Mouse (Mus musculus) intestine, embryonic 15.5 days (tissue): Measurements from ENCODE around the gene Gnaq. TPM values are rescaled to one million over a fixed set of nuclear protein-coding genes. Genes with fewer than 3 reads are reported as not detected.
"Not testable (repeated sequence)": the region's sequence is repeated elsewhere in the genome, so short reads cannot be mapped to it uniquely, and the experiment has no call there.

Experiments
- ATAC-seq: fragments of 200-750 bp; cut with Nextera tagmentation; 2 replicates; pipeline ENCODE4 v1.8.0; 2017; ENCODE audit warnings: moderate TSS enrichment, moderate library complexity
- H3K27ac ChIP-seq: fragments of 300-500 bp; sonication (generic); 2 replicates; pipeline ENCODE4 v1.5.1; 2015; ENCODE audit warnings: mild to moderate bottlenecking, inconsistent platforms
- H3K27me3 ChIP-seq: fragments of 300-500 bp; sonication (generic); replicated peaks from 2 replicates; pipeline ENCODE4 v1.6.1; 2015; ENCODE audit warnings: inconsistent platforms
- H3K36me3 ChIP-seq: fragments of 300-500 bp; sonication (generic); 2 replicates; pipeline ENCODE4 v1.6.1; 2015; ENCODE audit warnings: inconsistent platforms
- H3K4me1 ChIP-seq: fragments of 300-500 bp; sonication (generic); replicated peaks from 2 replicates; pipeline ENCODE4 v1.6.1; 2015; ENCODE audit warnings: inconsistent platforms
- H3K4me2 ChIP-seq: fragments of 300-500 bp; sonication (generic); replicated peaks from 2 replicates; pipeline ENCODE4 v1.6.1; 2015; ENCODE audit warnings: mild to moderate bottlenecking, inconsistent platforms
- H3K4me3 ChIP-seq: fragments of 300-500 bp; sonication (generic); replicated peaks from 2 replicates; pipeline ENCODE4 v1.5.1; 2015; ENCODE audit warnings: inconsistent platforms
- H3K9ac ChIP-seq: fragments of 300-500 bp; sonication (generic); 2 replicates; pipeline ENCODE4 v1.6.1; 2015; ENCODE audit warnings: inconsistent platforms
- H3K9me3 ChIP-seq: fragments of 300-500 bp; sonication (generic); 2 replicates; pipeline ENCODE4 v1.6.1; 2016; ENCODE audit warnings: inconsistent platforms
- WGBS: fragments of 180-500 bp; shearing (Covaris S2); methylation state at CpG from one replicate; pipeline ENCODE4 v1.1.7; 2015; 5-methylcytosine and 5-hydroxymethylcytosine counted together
- polyA plus RNA-seq: library from polyadenylated mRNA; unstranded; fragments of >200 nt; fragmentation: Nextera tagmentation; extraction: Ambion mirVana; gene quantifications from 2 replicates; pipeline ENCODE4 v1.2.1, GENCODE M21; 2015

Gene Gnaq
- 28.1 and 28.3 TPM in 2 replicates for polyA plus RNA-seq

- no CpG with 5 or more reads among the region's 14 CpGs for WGBS
- H3K27me3 ChIP-seq = no peaks in the 10 kb centered on the region
- H3K36me3 ChIP-seq = no peaks in the 10 kb centered on the region
- H3K4me3 ChIP-seq = peak within 1 kb of the TSS; percentile 95
- H3K9ac ChIP-seq = peak within 1 kb of the TSS; percentile 92
- no peak for ATAC-seq
- no peaks in the 10 kb centered on the region for H3K9me3 ChIP-seq
- H3K4me1 ChIP-seq = peaks cover 9% of the 10 kb centered on the region
- H3K4me2 ChIP-seq = peak within 1 kb of the TSS; percentile 74
- peak within 1 kb of the TSS; percentile 98 for H3K27ac ChIP-seq
Observed at GRCm38 (mm10) chr19:16132791-16132864, at the start of gene Gnaq. Gene Gnaq (plus strand): TSS chr19:16132831.

- H3K4me2 ChIP-seq, H3K4me3 ChIP-seq, H3K4me1 ChIP-seq, H3K9me3 ChIP-seq, ATAC-seq, H3K27ac ChIP-seq, H3K36me3 ChIP-seq, H3K27me3 ChIP-seq, H3K9ac ChIP-seq: not testable (repeated sequence)
- 95% methylated on average over 21 of the region's 21 CpGs for WGBS
Observed at GRCm38 (mm10) chr19:16083981-16084630, 48.5 kb upstream of the Gnaq start.

GRCm38 (mm10) chr19:16085248-16085647 is 47.4 kb upstream of the Gnaq start:
- WGBS = 76% methylated on average over 4 of the region's 4 CpGs
- no peaks in the 10 kb centered on the region for H3K4me1 ChIP-seq
- no peaks in the 10 kb centered on the region for H3K27me3 ChIP-seq
- H3K36me3 ChIP-seq = no peaks in the 10 kb centered on the region
- no peak overlapping the region for H3K9ac ChIP-seq
- no peak for ATAC-seq
- no peak overlapping the region for H3K4me2 ChIP-seq
- no peak overlapping the region for H3K4me3 ChIP-seq
- no peaks in the 10 kb centered on the region for H3K9me3 ChIP-seq
- H3K27ac ChIP-seq = no peak overlapping the region

GRCm38 (mm10) chr19:16086154-16086553 is 46.5 kb upstream of the Gnaq start:
- H3K4me1 ChIP-seq = no peaks in the 10 kb centered on the region
- H3K9ac ChIP-seq = no peak overlapping the region
- no peak for ATAC-seq
- no peaks in the 10 kb centered on the region for H3K9me3 ChIP-seq
- H3K27ac ChIP-seq = no peak overlapping the region
- no peak overlapping the region for H3K4me3 ChIP-seq
- H3K36me3 ChIP-seq = no peaks in the 10 kb centered on the region
- no peak overlapping the region for H3K4me2 ChIP-seq
- H3K27me3 ChIP-seq = no peaks in the 10 kb centered on the region

GRCm38 (mm10) chr19:16086581-16086980 is 46.0 kb upstream of the Gnaq start:
- no peak overlapping the region for H3K27ac ChIP-seq
- ATAC-seq = no peak
- no peak overlapping the region for H3K9ac ChIP-seq
- no peaks in the 10 kb centered on the region for H3K36me3 ChIP-seq
- H3K4me1 ChIP-seq = no peaks in the 10 kb centered on the region
- no peaks in the 10 kb centered on the region for H3K27me3 ChIP-seq
- no peaks in the 10 kb centered on the region for H3K9me3 ChIP-seq
- no peak overlapping the region for H3K4me3 ChIP-seq
- no peak overlapping the region for H3K4me2 ChIP-seq

GRCm38 (mm10) chr19:16087391-16087790 is 45.2 kb upstream of the Gnaq start:
- no peaks in the 10 kb centered on the region for H3K9me3 ChIP-seq
- no peaks in the 10 kb centered on the region for H3K27me3 ChIP-seq
- H3K4me3 ChIP-seq = no peak overlapping the region
- H3K9ac ChIP-seq = no peak overlapping the region
- H3K4me1 ChIP-seq = no peaks in the 10 kb centered on the region
- H3K4me2 ChIP-seq = no peak overlapping the region
- ATAC-seq = no peak
- H3K36me3 ChIP-seq = no peaks in the 10 kb centered on the region
- H3K27ac ChIP-seq = no peak overlapping the region

GRCm38 (mm10) chr19:16093616-16094015 is 39.0 kb upstream of the Gnaq start:
- no peak overlapping the region for H3K27ac ChIP-seq
- H3K36me3 ChIP-seq = no peaks in the 10 kb centered on the region
- 71% methylated on average over 4 of the region's 4 CpGs for WGBS
- H3K9me3 ChIP-seq = no peaks in the 10 kb centered on the region
- no peaks in the 10 kb centered on the region for H3K4me1 ChIP-seq
- ATAC-seq = no peak
- H3K4me3 ChIP-seq = no peak overlapping the region
- H3K9ac ChIP-seq = no peak overlapping the region
- no peak overlapping the region for H3K4me2 ChIP-seq
- no peaks in the 10 kb centered on the region for H3K27me3 ChIP-seq

GRCm38 (mm10) chr19:16109901-16110300 is 22.7 kb upstream of the Gnaq start:
- Histone ChIP-seq H3K27ac (no peak overlapping the region), H3K4me2 (no peak overlapping the region), H3K9me3 (no peaks in the 10 kb centered on the region), H3K4me1 (no peaks in the 10 kb centered on the region), H3K4me3 (no peak overlapping the region), H3K9ac (no peak overlapping the region), H3K36me3 (no peaks in the 10 kb centered on the region), H3K27me3 (no peaks in the 10 kb centered on the region)
- no peak for ATAC-seq
- 75% methylated on average over 3 of the region's 3 CpGs for WGBS

GRCm38 (mm10) chr19:16110670-16111069 is 22.0 kb upstream of the Gnaq start:
- Histone ChIP-seq H3K9ac (no peak overlapping the region), H3K4me3 (no peak overlapping the region), H3K27ac (no peak overlapping the region), H3K27me3 (no peaks in the 10 kb centered on the region), H3K4me1 (no peaks in the 10 kb centered on the region), H3K9me3 (no peaks in the 10 kb centered on the region), H3K4me2 (no peak overlapping the region), H3K36me3 (no peaks in the 10 kb centered on the region)
- WGBS = 73% methylated on average over 3 of the region's 3 CpGs
- no peak for ATAC-seq

- WGBS = 50% methylated on average over 1 of the region's 1 CpGs
- H3K9ac ChIP-seq = no peak overlapping the region
- no peaks in the 10 kb centered on the region for H3K27me3 ChIP-seq
- no peak for ATAC-seq
- no peak overlapping the region for H3K4me3 ChIP-seq
- no peak overlapping the region for H3K4me2 ChIP-seq
- no peaks in the 10 kb centered on the region for H3K4me1 ChIP-seq
- no peaks in the 10 kb centered on the region for H3K9me3 ChIP-seq
- no peak overlapping the region for H3K27ac ChIP-seq
- H3K36me3 ChIP-seq = no peaks in the 10 kb centered on the region
Observed at GRCm38 (mm10) chr19:16113295-16113694, 19.3 kb upstream of the Gnaq start.

GRCm38 (mm10) chr19:16118421-16118820 is 14.2 kb upstream of the Gnaq start:
- H3K4me1 ChIP-seq = 0 out of 2 replicates have a peak, but pooled peaks cover 3% of the 10 kb centered on the region
- no peaks in the 10 kb centered on the region for H3K27me3 ChIP-seq
- no peak overlapping the region for H3K9ac ChIP-seq
- WGBS = 71% methylated on average over 4 of the region's 4 CpGs
- no peak overlapping the region for H3K4me3 ChIP-seq
- no peak for ATAC-seq
- no peaks in the 10 kb centered on the region for H3K36me3 ChIP-seq
- no peak overlapping the region for H3K27ac ChIP-seq
- H3K4me2 ChIP-seq = no peak overlapping the region
- H3K9me3 ChIP-seq = no peaks in the 10 kb centered on the region

GRCm38 (mm10) chr19:16121301-16121700 is 11.3 kb upstream of the Gnaq start:
- WGBS = 27% methylated on average over 2 of the region's 2 CpGs

GRCm38 (mm10) chr19:16128715-16129114 is 3.9 kb upstream of the Gnaq start:
- Histone ChIP-seq H3K27ac (no peak overlapping the region), H3K9ac (no peak overlapping the region), H3K36me3 (no peaks in the 10 kb centered on the region), H3K27me3 (no peaks in the 10 kb centered on the region), H3K4me2 (no peak overlapping the region), H3K4me1 (no peaks in the 10 kb centered on the region), H3K4me3 (no peak overlapping the region), H3K9me3 (no peaks in the 10 kb centered on the region)
- ATAC-seq = no peak
- 61% methylated on average over 5 of the region's 5 CpGs for WGBS

More at GRCm38 (mm10) chr19:16121301-16121700, 11.3 kb upstream of the Gnaq start:
- Histone ChIP-seq H3K9ac (no peak overlapping the region), H3K4me1 (0 out of 2 replicates have a peak, but pooled peaks cover 3% of the 10 kb centered on the region), H3K4me3 (no peak overlapping the region), H3K9me3 (no peaks in the 10 kb centered on the region), H3K27me3 (no peaks in the 10 kb centered on the region), H3K27ac (no peak overlapping the region), H3K4me2 (no peak overlapping the region), H3K36me3 (no peaks in the 10 kb centered on the region)
- ATAC-seq = no peak

- H3K9ac ChIP-seq = no peak overlapping the region
- 91% methylated on average over 2 of the region's 2 CpGs for WGBS
- no peak overlapping the region for H3K4me2 ChIP-seq
- no peak for ATAC-seq
- no peak overlapping the region for H3K27ac ChIP-seq
- no peak overlapping the region for H3K4me3 ChIP-seq
- no peaks in the 10 kb centered on the region for H3K4me1 ChIP-seq
- H3K27me3 ChIP-seq = no peaks in the 10 kb centered on the region
- no peaks in the 10 kb centered on the region for H3K36me3 ChIP-seq
- H3K9me3 ChIP-seq = no peaks in the 10 kb centered on the region
Observed at GRCm38 (mm10) chr19:16129171-16129570, 3.5 kb upstream of the Gnaq start.
